Mouse (Mus musculus): ENCODE measurements at regions not wholly inside any gene's neighbourhood (a gene's known extent, or its start where the extent isn't known, plus 50 kb on each side); places are given as distances from the start of the nearest gene placed in this dataset.
A peak's percentile ranks its signal among the peaks of the same experiment; 100 is the strongest.

GRCm38 (mm10) chr4:64812812-64813211 lies 311.2 kb upstream of the Pappa start:
- no peak for DNase-seq (ENCODE audit: low spot score)

- peak; percentile 5 for DNase-seq (ENCODE audit: low spot score)
Measured at GRCm38 (mm10) chr4:64832882-64833281, 291.1 kb upstream of the Pappa start.

- DNase-seq (ENCODE audit: low spot score): no peak
Measured at GRCm38 (mm10) chr4:64874521-64874920, 249.5 kb upstream of the Pappa start.

- DNase-seq (ENCODE audit: low spot score): no peak
Measured at GRCm38 (mm10) chr4:64876924-64877323, 247.1 kb upstream of the Pappa start.

GRCm38 (mm10) chr4:64897935-64898334 lies 226.0 kb upstream of the Pappa start:
- DNase-seq (ENCODE audit: low spot score): no peak

GRCm38 (mm10) chr4:64901091-64901845 lies 222.7 kb upstream of the Pappa start:
- no peak for DNase-seq (ENCODE audit: low spot score)

- DNase-seq (ENCODE audit: low spot score): no peak
Measured at GRCm38 (mm10) chr4:64923751-64924150, 200.2 kb upstream of the Pappa start.

- DNase-seq (ENCODE audit: low spot score): no peak
Measured at GRCm38 (mm10) chr4:64928553-64928952, 195.4 kb upstream of the Pappa start.

GRCm38 (mm10) chr4:64945547-64945946 lies 178.4 kb upstream of the Pappa start:
- DNase-seq (ENCODE audit: low spot score): no peak

GRCm38 (mm10) chr4:64952651-64953050 lies 171.3 kb upstream of the Pappa start:
- no peak for DNase-seq (ENCODE audit: low spot score)

- no peak for DNase-seq (ENCODE audit: low spot score)
Measured at GRCm38 (mm10) chr4:64958843-64959242, 165.1 kb upstream of the Pappa start.

GRCm38 (mm10) chr4:64961796-64962195 lies 162.2 kb upstream of the Pappa start:
- no peak for DNase-seq (ENCODE audit: low spot score)
